Mouse (Mus musculus): Measurements from ENCODE around the gene Adam23.

DNA sequence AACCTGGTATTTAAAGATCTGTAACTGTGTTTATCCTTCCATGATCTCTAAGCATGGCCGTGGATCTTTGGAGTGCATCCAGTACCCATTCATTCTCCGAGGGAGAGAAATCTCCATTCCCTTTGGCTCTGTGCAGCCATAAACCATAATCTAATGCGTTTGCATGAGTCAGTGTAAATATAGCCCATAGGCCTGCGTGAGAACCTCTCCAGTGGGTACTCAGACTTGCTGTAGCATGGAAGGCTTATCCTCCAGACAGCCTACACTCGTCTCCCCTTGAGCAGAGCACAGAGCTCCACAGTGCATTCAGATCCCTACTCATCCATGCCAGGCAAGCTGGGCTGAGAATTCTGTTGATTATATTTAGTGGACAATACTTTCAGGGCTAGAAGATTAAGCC, 47.6 kb downstream of the Adam23 start:
- TF ChIP-seq CTCF (IDR thresholded peaks at IDR 0.05; ENCODE audit: low read depth, low read length) (no peak), POLR2A (IDR thresholded peaks at IDR 0.05; ENCODE audit: extremely low read depth, insufficient read depth, low read length) (no peak)

Data from liver, adult 2 months (tissue).